Comparison of ENCODE assay signal across 16 mouse cellular contexts in the genomic region with DNA sequence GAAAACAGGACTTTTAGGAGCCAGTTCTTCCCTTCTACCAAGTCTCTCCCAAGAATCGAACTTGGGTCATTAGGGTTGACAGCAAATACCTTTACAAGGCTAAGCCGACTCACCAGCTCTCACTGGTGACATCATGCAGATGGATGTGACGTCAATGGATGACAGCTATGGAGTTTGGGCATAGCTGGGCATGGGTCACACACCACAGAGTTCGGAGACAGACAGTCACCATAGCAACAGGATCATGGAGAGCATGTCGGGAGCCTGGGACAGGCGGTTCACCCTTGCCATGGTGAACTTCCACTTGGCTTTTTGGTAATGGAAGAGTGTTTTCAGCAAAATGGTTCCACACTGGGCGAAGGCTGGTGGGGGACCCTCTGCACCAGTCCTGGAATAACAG.
DNase-seq lines count a peak whose midpoint lies in the region; ATAC-seq lines count a peak whose summit lies in the region.
"Had no signal": no experiment of that assay in that cellular context is flagged by ENCODE, and none has a peak within 500 bp of the region (broad histone marks: within the 10 kb centered on the region; RNA-seq: fewer than 3 reads in every experiment).

No protein-coding gene starts in this region.

- peak overlapping the region; percentile 77 for H3K27ac ChIP-seq in limb, embryonic 13.5 days
- peak overlapping the region; percentile 61 for H3K27ac ChIP-seq in neural tube, embryonic 15.5 days (replicated peaks)
- H3K27ac ChIP-seq: intestine, embryonic 15.5 days; liver, embryonic 14.5 days had no signal

- no peak overlapping the region for H3K4me2 ChIP-seq in limb, embryonic 13.5 days (replicated peaks)
- no peak overlapping the region for H3K4me2 ChIP-seq in neural tube, embryonic 15.5 days
- H3K4me2 ChIP-seq: intestine, embryonic 15.5 days had no signal

- peak; percentile 27 for DNase-seq in embryo, embryonic 10 days (ENCODE audit: low spot score)
- no peak for DNase-seq in embryo, embryonic 9.5 days (ENCODE audit: extremely low spot score)
- DNase-seq in forelimb bud, embryonic 11.5 days (ENCODE audit: low read depth, low spot score) = peak; percentile 27
- no peak for DNase-seq in kidney, adult 8-10 months
- DNase-seq in heart, postnatal 4 days = no peak
- DNase-seq: adrenal gland, postnatal 25 days; cerebellum, adult 11 months; gastrocnemius, postnatal 14 days; kidney, postnatal 25 days; lung, postnatal 36 days; thymus, adult 18-20 months had no signal

- peaks cover 42% of the 10 kb centered on the region for H3K4me1 ChIP-seq in limb, embryonic 13.5 days
- H3K4me1 ChIP-seq in neural tube, embryonic 15.5 days = peaks cover 25% of the 10 kb centered on the region

- no peak for ATAC-seq in limb, embryonic 13.5 days (ENCODE audit: low FRiP score, low read depth)
- no peak for ATAC-seq in neural tube, embryonic 15.5 days (ENCODE audit: low FRiP score)
- ATAC-seq in frontal cortex, adult (ENCODE audit: low TSS enrichment) = no peak
- ATAC-seq: intestine, embryonic 15.5 days had no signal

- H3K9ac ChIP-seq in limb, embryonic 13.5 days = no peak overlapping the region
- no peak overlapping the region for H3K9ac ChIP-seq in neural tube, embryonic 15.5 days (replicated peaks)
- H3K9ac ChIP-seq: intestine, embryonic 15.5 days; liver, embryonic 14.5 days had no signal

- no peaks in the 10 kb centered on the region for H3K36me3 ChIP-seq in limb, embryonic 13.5 days
- H3K36me3 ChIP-seq in neural tube, embryonic 15.5 days = no peaks in the 10 kb centered on the region
- H3K36me3 ChIP-seq: intestine, embryonic 15.5 days had no signal

- H3K4me3 ChIP-seq in limb, embryonic 13.5 days = no peak overlapping the region
- no peak overlapping the region for H3K4me3 ChIP-seq in neural tube, embryonic 15.5 days (replicated peaks)
- H3K4me3 ChIP-seq: intestine, embryonic 15.5 days had no signal

- H3K27me3 ChIP-seq in limb, embryonic 13.5 days = no peaks in the 10 kb centered on the region
- H3K27me3 ChIP-seq in neural tube, embryonic 15.5 days (replicated peaks) = no peaks in the 10 kb centered on the region
- H3K27me3 ChIP-seq: intestine, embryonic 15.5 days had no signal

- no peaks in the 10 kb centered on the region for H3K9me3 ChIP-seq in limb, embryonic 13.5 days
- no peaks in the 10 kb centered on the region for H3K9me3 ChIP-seq in neural tube, embryonic 15.5 days (replicated peaks)
- H3K9me3 ChIP-seq: intestine, embryonic 15.5 days had no signal

- 56% methylated on average over 7 of the region's 7 CpGs for WGBS in limb, embryonic 13.5 days
- WGBS in neural tube, embryonic 15.5 days = 34% methylated on average over 7 of the region's 7 CpGs

Comparison
In these comparisons a context has a peak if more than half of its experiments do, and no peak if none do; other contexts are left out.
1. DNase-seq: peak in embryo, embryonic 10 days (single experiment) and forelimb bud, embryonic 11.5 days (single experiment); none in embryo, embryonic 9.5 days (single experiment), kidney, adult 8-10 months (0 of 2) and heart, postnatal 4 days (single experiment).